Mouse (Mus musculus): ENCODE results near the gene Qpctl. TPM values are rescaled to one million over a fixed set of nuclear protein-coding genes. Genes with fewer than 3 reads are reported as not detected.

Gene Qpctl
- total and polyA plus RNA-seq, 3 experiments = 2.6 to 6.2 (median 5.9) TPM

- H3K9me3 ChIP-seq (replicated peaks) = no peaks in the 10 kb centered on the region
- no peak for ATAC-seq (ENCODE audit: extremely low read depth, insufficient number of reproducible peaks, low FRiP score, poor library complexity, severe bottlenecking)
- H3K27me3 ChIP-seq (ENCODE audit: insufficient read depth, low read length) = peaks cover 44% of the 10 kb centered on the region
- peaks cover 30% of the 10 kb centered on the region for H3K36me3 ChIP-seq (replicated peaks)
- H3K4me1 ChIP-seq (ENCODE audit: insufficient read depth, low read depth, low read length) = peaks cover 50% of the 10 kb centered on the region
- DNase-seq (ENCODE audit: low spot score) = no peak
- TF ChIP-seq CTCF (IDR thresholded peaks at IDR 0.05; ENCODE audit: low read depth, low read length) (no peak), POLR2AphosphoS5 (IDR thresholded peaks at IDR 0.05; ENCODE audit: insufficient replicate concordance, low read depth, low read length) (no peak), GATA2 (IDR thresholded peaks at IDR 0.05; ENCODE audit: borderline replicate concordance, low read depth, low read length) (no peak), TAL1 (conservative IDR thresholded peaks at IDR 0.05; ENCODE audit: low read depth, low read length) (no peak), GATA1 (IDR thresholded peaks at IDR 0.05; ENCODE audit: borderline replicate concordance, low read length) (no peak)
- no peak overlapping the region for H3K4me3 ChIP-seq (ENCODE audit: low read depth, low read length)
Measured at GRCm38 (mm10) chr7:19097217-19097616, 51.9 kb downstream of the Qpctl start.

GRCm38 (mm10) chr7:19096421-19096976, 52.6 kb downstream of the Qpctl start:
- DNase-seq (ENCODE audit: low spot score) = no peak
- Histone ChIP-seq H3K27me3 (ENCODE audit: insufficient read depth, low read length) (peaks cover 38% of the 10 kb centered on the region), H3K4me1 (ENCODE audit: insufficient read depth, low read depth, low read length) (peaks cover 51% of the 10 kb centered on the region), H3K36me3 (replicated peaks) (peaks cover 37% of the 10 kb centered on the region), H3K4me3 (ENCODE audit: low read depth, low read length) (peak overlapping the region; percentile 75; the same call in 1 of the 2 replicates), H3K9me3 (replicated peaks) (no peaks in the 10 kb centered on the region)
- ATAC-seq (ENCODE audit: extremely low read depth, insufficient number of reproducible peaks, low FRiP score, poor library complexity, severe bottlenecking) = no peak
- TF ChIP-seq GATA1 (IDR thresholded peaks at IDR 0.05; ENCODE audit: borderline replicate concordance, low read length) = no peak
- no peak for TF ChIP-seq TAL1 (conservative IDR thresholded peaks at IDR 0.05; ENCODE audit: low read depth, low read length)
- TF ChIP-seq CTCF (IDR thresholded peaks at IDR 0.05; ENCODE audit: low read depth, low read length) = no peak
- TF ChIP-seq GATA2 (IDR thresholded peaks at IDR 0.05; ENCODE audit: borderline replicate concordance, low read depth, low read length) = no peak
- no peak for TF ChIP-seq POLR2AphosphoS5 (IDR thresholded peaks at IDR 0.05; ENCODE audit: insufficient replicate concordance, low read depth, low read length)

- H3K4me1 ChIP-seq (ENCODE audit: insufficient read depth, low read depth, low read length) = peaks cover 51% of the 10 kb centered on the region
- TF ChIP-seq GATA1 (IDR thresholded peaks at IDR 0.05; ENCODE audit: borderline replicate concordance, low read length) = no peak
- TF ChIP-seq CTCF (IDR thresholded peaks at IDR 0.05; ENCODE audit: low read depth, low read length) = no peak
- no peak for TF ChIP-seq POLR2AphosphoS5 (IDR thresholded peaks at IDR 0.05; ENCODE audit: insufficient replicate concordance, low read depth, low read length)
- TF ChIP-seq GATA2 (IDR thresholded peaks at IDR 0.05; ENCODE audit: borderline replicate concordance, low read depth, low read length) = no peak
- TF ChIP-seq TAL1 (conservative IDR thresholded peaks at IDR 0.05; ENCODE audit: low read depth, low read length) = no peak
- peaks cover 30% of the 10 kb centered on the region for H3K27me3 ChIP-seq (ENCODE audit: insufficient read depth, low read length)
- peak; percentile 29 for ATAC-seq (ENCODE audit: extremely low read depth, insufficient number of reproducible peaks, low FRiP score, poor library complexity, severe bottlenecking)
- H3K9me3 ChIP-seq (replicated peaks) = no peaks in the 10 kb centered on the region
- peaks cover 45% of the 10 kb centered on the region for H3K36me3 ChIP-seq (replicated peaks)
- DNase-seq (ENCODE audit: low spot score) = peak; percentile 59
- peak overlapping the region; percentile 75 for H3K4me3 ChIP-seq (ENCODE audit: low read depth, low read length)
Measured at GRCm38 (mm10) chr7:19095751-19096110, 53.4 kb downstream of the Qpctl start.

GRCm38 (mm10) chr7:19094826-19095750, 54.0 kb downstream of the Qpctl start:
- TF ChIP-seq GATA2 (IDR thresholded peaks at IDR 0.05; ENCODE audit: borderline replicate concordance, low read depth, low read length) (no peak), GATA1 (IDR thresholded peaks at IDR 0.05; ENCODE audit: borderline replicate concordance, low read length) (no peak), POLR2AphosphoS5 (IDR thresholded peaks at IDR 0.05; ENCODE audit: insufficient replicate concordance, low read depth, low read length) (no peak), CTCF (IDR thresholded peaks at IDR 0.05; ENCODE audit: low read depth, low read length) (no peak), TAL1 (conservative IDR thresholded peaks at IDR 0.05; ENCODE audit: low read depth, low read length) (no peak)
- DNase-seq (ENCODE audit: low spot score) = peak; percentile 41
- H3K4me3 ChIP-seq (ENCODE audit: low read depth, low read length) = peak overlapping the region; percentile 75
- H3K27me3 ChIP-seq (ENCODE audit: insufficient read depth, low read length) = peaks cover 26% of the 10 kb centered on the region
- H3K4me1 ChIP-seq (ENCODE audit: insufficient read depth, low read depth, low read length) = peaks cover 51% of the 10 kb centered on the region
- no peak for ATAC-seq (ENCODE audit: extremely low read depth, insufficient number of reproducible peaks, low FRiP score, poor library complexity, severe bottlenecking)
- H3K36me3 ChIP-seq (replicated peaks) = peaks cover 51% of the 10 kb centered on the region
- H3K9me3 ChIP-seq (replicated peaks) = no peaks in the 10 kb centered on the region

GRCm38 (mm10) chr7:19094471-19094825, 54.6 kb downstream of the Qpctl start, which contains the start of gene Six5:
Gene Six5, plus strand, starts transcription at chr7:19094594.
- no peaks in the 10 kb centered on the region for H3K9me3 ChIP-seq (replicated peaks)
- ATAC-seq (ENCODE audit: extremely low read depth, insufficient number of reproducible peaks, low FRiP score, poor library complexity, severe bottlenecking) (no peak), DNase-seq (ENCODE audit: low spot score) (no peak)
- peaks cover 23% of the 10 kb centered on the region for H3K27me3 ChIP-seq (ENCODE audit: insufficient read depth, low read length)
- peaks cover 51% of the 10 kb centered on the region for H3K4me1 ChIP-seq (ENCODE audit: insufficient read depth, low read depth, low read length)
- H3K4me3 ChIP-seq (ENCODE audit: low read depth, low read length) = peak within 1 kb of the TSS; percentile 75
- TF ChIP-seq CTCF (IDR thresholded peaks at IDR 0.05; ENCODE audit: low read depth, low read length) = no peak
- no peak for TF ChIP-seq POLR2AphosphoS5 (IDR thresholded peaks at IDR 0.05; ENCODE audit: insufficient replicate concordance, low read depth, low read length)
- TF ChIP-seq TAL1 (conservative IDR thresholded peaks at IDR 0.05; ENCODE audit: low read depth, low read length) = no peak
- H3K36me3 ChIP-seq (replicated peaks) = peaks cover 56% of the 10 kb centered on the region
